Comparison of ENCODE assay signal across 17 mouse cellular contexts in the genomic region with DNA sequence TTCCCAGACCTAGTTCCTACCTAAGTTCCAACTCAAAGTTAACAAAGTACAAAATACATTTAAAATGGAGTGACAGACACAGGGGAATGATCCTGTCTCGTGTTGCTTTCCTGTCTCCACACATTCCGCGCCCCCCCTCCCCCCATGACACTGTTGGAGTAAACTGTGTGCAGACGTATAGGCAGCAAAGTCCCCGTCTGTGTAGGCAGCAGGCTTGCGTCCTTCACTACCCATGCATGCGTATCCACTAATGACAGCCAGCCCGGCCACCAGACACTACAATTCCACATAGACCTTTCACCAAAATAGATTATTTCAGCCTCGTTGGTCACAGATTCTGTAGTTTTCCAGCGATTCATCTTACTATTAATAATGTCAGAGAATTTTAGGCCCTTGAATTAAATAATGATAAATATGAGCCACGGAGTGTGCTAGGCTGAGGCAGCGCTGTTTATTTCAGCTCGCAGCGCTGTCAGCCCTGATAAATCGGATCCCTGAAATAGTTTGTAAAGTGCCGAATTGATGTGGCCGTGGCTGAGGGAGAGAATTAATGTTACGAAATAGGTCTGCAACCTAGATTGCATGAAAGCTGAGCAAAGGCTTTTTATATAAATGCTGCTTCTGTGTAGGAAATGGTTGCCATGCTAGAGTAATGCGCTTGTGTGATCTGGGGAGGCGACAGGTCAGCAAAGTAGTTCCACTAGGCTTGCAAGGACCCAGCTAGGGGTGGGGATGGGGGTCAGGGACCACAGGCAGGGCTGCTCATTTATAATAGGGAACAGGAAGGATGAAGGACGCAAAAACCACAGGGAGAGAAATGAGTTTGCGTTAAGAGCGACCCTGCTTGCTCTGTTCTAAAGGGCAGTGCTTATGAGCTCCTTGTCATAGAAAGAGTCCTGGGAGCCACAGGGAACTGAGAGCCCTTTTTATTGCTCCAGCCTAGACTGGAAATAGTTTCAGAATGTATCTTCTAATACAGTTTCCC.
DNase-seq lines count a peak whose midpoint lies in the region; ATAC-seq and TF ChIP-seq lines count a peak whose summit lies in the region.
"Had no signal": no experiment of that assay in that cellular context is flagged by ENCODE, and none has a peak within 500 bp of the region (broad histone marks: within the 10 kb centered on the region; RNA-seq: fewer than 3 reads in every experiment).

No protein-coding gene starts in this region.

- no peaks in the 10 kb centered on the region for H3K9me3 ChIP-seq in forebrain, postnatal 0 days (ENCODE audit: low read length)
- H3K9me3 ChIP-seq in forebrain, embryonic 16.5 days (ENCODE audit: control insufficient read depth, low read length) = no peaks in the 10 kb centered on the region
- no peaks in the 10 kb centered on the region for H3K9me3 ChIP-seq in hindbrain, embryonic 12.5 days (replicated peaks)
- H3K9me3 ChIP-seq in midbrain, embryonic 15.5 days = no peaks in the 10 kb centered on the region
- H3K9me3 ChIP-seq: G1E; limb, embryonic 10.5 days; liver, embryonic 15.5 days had no signal

- no peak overlapping the region for H3K4me2 ChIP-seq in forebrain, postnatal 0 days (ENCODE audit: low read depth)
- no peak overlapping the region for H3K4me2 ChIP-seq in forebrain, embryonic 16.5 days (ENCODE audit: low read length)
- no peak overlapping the region for H3K4me2 ChIP-seq in hindbrain, embryonic 12.5 days (replicated peaks)
- H3K4me2 ChIP-seq in midbrain, embryonic 15.5 days = no peak overlapping the region
- H3K4me2 ChIP-seq: liver, embryonic 15.5 days had no signal

- H3K36me3 ChIP-seq in forebrain, postnatal 0 days (ENCODE audit: insufficient read depth) = no peaks in the 10 kb centered on the region
- H3K36me3 ChIP-seq in forebrain, embryonic 16.5 days (ENCODE audit: control insufficient read depth, insufficient read depth) = no peaks in the 10 kb centered on the region
- no peaks in the 10 kb centered on the region for H3K36me3 ChIP-seq in hindbrain, embryonic 12.5 days
- H3K36me3 ChIP-seq in midbrain, embryonic 15.5 days (replicated peaks) = no peaks in the 10 kb centered on the region
- H3K36me3 ChIP-seq: G1E; limb, embryonic 10.5 days; liver, embryonic 15.5 days had no signal

- no peaks in the 10 kb centered on the region for H3K27me3 ChIP-seq in forebrain, postnatal 0 days (ENCODE audit: insufficient read depth, low read length)
- H3K27me3 ChIP-seq in forebrain, embryonic 16.5 days (replicated peaks; ENCODE audit: control insufficient read depth, insufficient read depth, low read length) = no peaks in the 10 kb centered on the region
- H3K27me3 ChIP-seq in hindbrain, embryonic 12.5 days = no peaks in the 10 kb centered on the region
- no peaks in the 10 kb centered on the region for H3K27me3 ChIP-seq in midbrain, embryonic 15.5 days (replicated peaks)
- H3K27me3 ChIP-seq: liver, embryonic 15.5 days had no signal

- no peak overlapping the region for H3K27ac ChIP-seq in forebrain, postnatal 0 days (ENCODE audit: low read depth, low read length)
- H3K27ac ChIP-seq in forebrain, embryonic 16.5 days (ENCODE audit: low read length) = no peak overlapping the region
- H3K27ac ChIP-seq in hindbrain, embryonic 12.5 days = peak overlapping the region; percentile 17; the same call in 1 of the 2 replicates
- H3K27ac ChIP-seq in midbrain, embryonic 15.5 days = no peak overlapping the region
- H3K27ac ChIP-seq: limb, embryonic 10.5 days; liver, embryonic 15.5 days had no signal

- no peak overlapping the region for H3K9ac ChIP-seq in forebrain, postnatal 0 days
- H3K9ac ChIP-seq in forebrain, embryonic 16.5 days (replicated peaks; ENCODE audit: low read depth, low read length) = no peak overlapping the region
- H3K9ac ChIP-seq in hindbrain, embryonic 12.5 days = no peak overlapping the region
- H3K9ac ChIP-seq in midbrain, embryonic 15.5 days = no peak overlapping the region
- H3K9ac ChIP-seq: liver, embryonic 15.5 days had no signal

- no peak for DNase-seq in forebrain, postnatal 0 days
- DNase-seq in brain, embryonic 14.5 days (ENCODE audit: low read depth) = peak; percentile 53
- no peak for DNase-seq in thymus, postnatal 14 days
- DNase-seq in heart, postnatal 25 days (ENCODE audit: low spot score) = no peak
- DNase-seq in cerebellum, adult 8-10 months = no peak
- DNase-seq: cerebellum, adult 11 months; heart, postnatal 14 days; kidney, adult 18-20 months; kidney, postnatal 4 days; lung, postnatal 4 days had no signal

- TF ChIP-seq CTCF in forebrain, postnatal 0 days (IDR thresholded peaks at IDR 0.05; ENCODE audit: low read depth) = no peak
- no peak for TF ChIP-seq CTCF in brain, embryonic 14.5 days (IDR thresholded peaks at IDR 0.05; ENCODE audit: borderline replicate concordance, extremely low read depth, insufficient read depth, insufficient read length)

- intact Hi-C loops in heart, postnatal 25 days (cut with DNase I) = no loop called here

- ATAC-seq in forebrain, postnatal 0 days = 0 out of 2 replicates have a peak, but pooled peaks have one; percentile 12
- ATAC-seq in forebrain, embryonic 16.5 days = no peak
- peak; percentile 78 for ATAC-seq in hindbrain, embryonic 12.5 days (ENCODE audit: low FRiP score)
- peak; percentile 72 for ATAC-seq in midbrain, embryonic 15.5 days (replicated peaks)

- TF ChIP-seq POLR2A in brain, embryonic 14.5 days (IDR thresholded peaks at IDR 0.05; ENCODE audit: borderline replicate concordance, extremely low read depth, insufficient read depth, insufficient read length, poor library complexity, severe bottlenecking) = no peak

- no peak overlapping the region for H3K4me3 ChIP-seq in forebrain, postnatal 0 days (ENCODE audit: low read depth, low read length)
- H3K4me3 ChIP-seq in forebrain, embryonic 16.5 days (replicated peaks; ENCODE audit: low read length) = no peak overlapping the region
- no peak overlapping the region for H3K4me3 ChIP-seq in hindbrain, embryonic 12.5 days
- no peak overlapping the region for H3K4me3 ChIP-seq in midbrain, embryonic 15.5 days
- H3K4me3 ChIP-seq: limb, embryonic 10.5 days; liver, embryonic 15.5 days; myocyte had no signal

- H3K4me1 ChIP-seq in forebrain, postnatal 0 days (ENCODE audit: insufficient read depth) = no peaks in the 10 kb centered on the region
- H3K4me1 ChIP-seq in forebrain, embryonic 16.5 days (replicated peaks; ENCODE audit: control insufficient read depth, insufficient read depth, low read length) = no peaks in the 10 kb centered on the region
- H3K4me1 ChIP-seq in hindbrain, embryonic 12.5 days = no peaks in the 10 kb centered on the region
- no peaks in the 10 kb centered on the region for H3K4me1 ChIP-seq in midbrain, embryonic 15.5 days
- H3K4me1 ChIP-seq: limb, embryonic 10.5 days; liver, embryonic 15.5 days had no signal

- WGBS in forebrain, postnatal 0 days = 74% methylated on average over 23 of the region's 23 CpGs
- 72% methylated on average over 23 of the region's 23 CpGs for WGBS in forebrain, embryonic 16.5 days
- WGBS in hindbrain, embryonic 12.5 days = 54% methylated on average over 23 of the region's 23 CpGs
- 61% methylated on average over 23 of the region's 23 CpGs for WGBS in midbrain, embryonic 15.5 days
